Mouse (Mus musculus) ES-Bruce4 (cell line): ENCODE measurements around the gene Tpk1.

ENCODE experiments used
- CTCF ChIP-seq: IDR thresholded peaks from one replicate; pipeline ENCODE4 v1.8.1; 2011; ENCODE audit warnings: low read depth, low read length
- EP300 ChIP-seq: IDR thresholded peaks from 2 replicates; pipeline ENCODE4 v1.6.1; 2011; ENCODE audit warnings: low read depth, low read length; ENCODE audit not compliant: insufficient read depth
- POLR2A ChIP-seq: IDR thresholded peaks from one replicate; pipeline ENCODE4 v1.8.1; 2011; ENCODE audit warnings: low read length; ENCODE audit not compliant: insufficient read depth

GRCm38 (mm10) chr6:43354562-43355241 lies 311.4 kb downstream of the Tpk1 start:
- TF ChIP-seq CTCF, result no peak
- TF ChIP-seq POLR2A, result no peak
- no peak for TF ChIP-seq EP300
